Mouse (Mus musculus) MEL (cell line): ENCODE results near the gene Aen. TPM values are rescaled to one million over a fixed set of nuclear protein-coding genes. Genes with fewer than 3 reads are reported as not detected.

Experiments
- DNase-seq: peaks from one replicate; pipeline ENCODE4 v3.0.0; 2011; ENCODE audit warnings: low read depth, low spot score
- H3K27ac ChIP-seq: 2 replicates; pipeline ENCODE4 v1.5.1; 2012; ENCODE audit warnings: low read depth, mild to moderate bottlenecking, control low read depth, low read length, moderate library complexity; ENCODE audit not compliant: control insufficient read depth
- H3K27me3 ChIP-seq, 2 experiments: fragments of 150-350 bp in 1 of 2; sonication (generic) in 1 of 2; 2 replicates each; pipeline ENCODE4 v1.6.1; 2012; ENCODE audit warnings: low read length in 2 of 2, mild to moderate bottlenecking in 2 of 2, improper control_type of control experiment in 1 of 2, moderate library complexity in 1 of 2; ENCODE audit not compliant: insufficient read depth in 2 of 2, control insufficient read depth in 1 of 2
- H3K36me3 ChIP-seq, 2 experiments: 2 replicates each; pipeline ENCODE4 v1.6.1; 2012 to 2014; ENCODE audit warnings: low read length in 2 of 2, improper control_type of control experiment in 1 of 2, inconsistent platforms in 1 of 2, mild to moderate bottlenecking in 1 of 2; ENCODE audit not compliant: insufficient read depth in 2 of 2, control insufficient read depth in 1 of 2
- H3K4me1 ChIP-seq, 2 experiments: fragments of 150-350 bp in 1 of 2; sonication (generic) in 1 of 2; 2 replicates each; pipeline ENCODE4 v1.6.1; 2012; ENCODE audit warnings: low read length in 2 of 2, improper control_type of control experiment in 1 of 2, mild to moderate bottlenecking in 1 of 2; ENCODE audit not compliant: insufficient read depth in 2 of 2, control insufficient read depth in 1 of 2
- H3K4me3 ChIP-seq, 2 experiments: fragments of 150-350 bp in 1 of 2; sonication (generic) in 1 of 2; 2 replicates each; pipeline ENCODE4 v1.5.1; 2012; ENCODE audit warnings: low read depth in 2 of 2, low read length in 2 of 2, mild to moderate bottlenecking in 2 of 2, moderate library complexity in 2 of 2, control low read depth in 1 of 2, improper control_type of control experiment in 1 of 2; ENCODE audit not compliant: control insufficient read depth in 1 of 2, insufficient read depth in 1 of 2
- H3K79me2 ChIP-seq: 2 replicates; pipeline ENCODE4 v1.6.1; 2012; ENCODE audit warnings: mild to moderate bottlenecking, low read length, moderate library complexity; ENCODE audit not compliant: control insufficient read depth, poor library complexity, insufficient read depth
- H3K9ac ChIP-seq: 2 replicates; pipeline ENCODE4 v1.6.1; 2012; ENCODE audit warnings: low read depth, mild to moderate bottlenecking, control low read depth, low read length, moderate library complexity; ENCODE audit not compliant: control insufficient read depth, poor library complexity, severe bottlenecking
- H3K9me3 ChIP-seq: fragments of 150-350 bp; sonication (generic); replicated peaks from 2 replicates; pipeline ENCODE4 v1.6.1; 2012; ENCODE audit warnings: mild to moderate bottlenecking, low read length, improper control_type of control experiment, moderate library complexity; ENCODE audit not compliant: insufficient read depth
- BHLHE40 ChIP-seq: IDR thresholded peaks from 2 replicates; pipeline ENCODE4 v1.6.1; 2012; ENCODE audit warnings: low read depth, mild to moderate bottlenecking, inconsistent platforms, low read length, improper control_type of control experiment, borderline replicate concordance
- CHD1 ChIP-seq: IDR thresholded peaks from 2 replicates; pipeline ENCODE4 v1.6.1; 2012; ENCODE audit warnings: low read depth, mild to moderate bottlenecking, inconsistent platforms, low read length, improper control_type of control experiment
- CTCF ChIP-seq, 3 experiments: IDR thresholded peaks in 2 of 3; conservative IDR thresholded peaks in 1 of 3; 2 replicates each; pipeline ENCODE4 v1.5.1; 2011 to 2012; ENCODE audit warnings: low read length in 3 of 3, low read depth in 2 of 3, mild to moderate bottlenecking in 2 of 3, improper control_type of control experiment in 1 of 3, inconsistent platforms in 1 of 3, mixed read lengths in 1 of 3, moderate library complexity in 1 of 3; ENCODE audit not compliant: control insufficient read depth in 1 of 3, insufficient read depth in 1 of 3, poor library complexity in 1 of 3, severe bottlenecking in 1 of 3
- E2F4 ChIP-seq: IDR thresholded peaks from 2 replicates; pipeline ENCODE4 v1.6.1; 2011; ENCODE audit warnings: low read depth, low read length, improper control_type of control experiment, borderline replicate concordance
- ETS1 ChIP-seq: IDR thresholded peaks from 2 replicates; pipeline ENCODE4 v1.6.1; 2012; ENCODE audit warnings: low read depth, mild to moderate bottlenecking, inconsistent platforms, low read length, improper control_type of control experiment, moderate library complexity
- GABPA ChIP-seq: IDR thresholded peaks from 2 replicates; pipeline ENCODE4 v1.6.1; 2012; ENCODE audit warnings: low read depth, mild to moderate bottlenecking, inconsistent platforms, low read length, improper control_type of control experiment, moderate library complexity
- JUND ChIP-seq: IDR thresholded peaks from 2 replicates; pipeline ENCODE4 v1.6.1; 2011; ENCODE audit warnings: low read depth, mild to moderate bottlenecking, improper control_type of control experiment, low read length
- KAT2A ChIP-seq: conservative IDR thresholded peaks from 2 replicates; pipeline ENCODE4 v1.6.1; 2012; ENCODE audit warnings: low read depth, low read length, improper control_type of control experiment, inconsistent platforms
- MAFK ChIP-seq: IDR thresholded peaks from 2 replicates; pipeline ENCODE4 v1.6.1; 2011; ENCODE audit warnings: low read depth, mild to moderate bottlenecking, low read length, improper control_type of control experiment, borderline replicate concordance
- MAX ChIP-seq: IDR thresholded peaks from 2 replicates; pipeline ENCODE4 v1.6.1; 2011; ENCODE audit warnings: low read length, improper control_type of control experiment
- MAZ ChIP-seq: IDR thresholded peaks from 2 replicates; pipeline ENCODE4 v1.6.1; 2012; ENCODE audit warnings: low read depth, mild to moderate bottlenecking, inconsistent platforms, low read length, improper control_type of control experiment
- MEF2A ChIP-seq: IDR thresholded peaks from 2 replicates; pipeline ENCODE4 v1.6.1; 2014; ENCODE audit warnings: low read depth, mild to moderate bottlenecking, inconsistent platforms, low read length, improper control_type of control experiment; ENCODE audit not compliant: poor library complexity, insufficient replicate concordance, severe bottlenecking; ENCODE audit errors: extremely low read depth
- MYB ChIP-seq: IDR thresholded peaks from 2 replicates; pipeline ENCODE4 v1.6.1; 2011; ENCODE audit warnings: mild to moderate bottlenecking, low read depth, low read length, improper control_type of control experiment
- MYC ChIP-seq: IDR thresholded peaks from 2 replicates; pipeline ENCODE4 v1.6.1; 2011; ENCODE audit warnings: low read depth, mild to moderate bottlenecking, low read length, improper control_type of control experiment, moderate library complexity
- NELFE ChIP-seq: IDR thresholded peaks from 2 replicates; pipeline ENCODE4 v1.6.1; 2011; ENCODE audit warnings: low read depth, low read length, improper control_type of control experiment
- NRF1 ChIP-seq: IDR thresholded peaks from 2 replicates; pipeline ENCODE4 v1.6.1; 2014; ENCODE audit warnings: low read depth, mild to moderate bottlenecking, inconsistent platforms, low read length, improper control_type of control experiment, moderate library complexity; ENCODE audit not compliant: poor library complexity, insufficient read depth, severe bottlenecking
- POLR2A ChIP-seq, 2 experiments: IDR thresholded peaks; 2 replicates each; pipeline ENCODE4 v1.6.1; 2011 to 2012; ENCODE audit warnings: low read length in 2 of 2, mild to moderate bottlenecking in 2 of 2, control low read depth in 1 of 2, improper control_type of control experiment in 1 of 2, low read depth in 1 of 2, moderate library complexity in 1 of 2; ENCODE audit not compliant: control insufficient read depth in 1 of 2, insufficient read depth in 1 of 2, poor library complexity in 1 of 2
- POLR2AphosphoS2 ChIP-seq: IDR thresholded peaks from 2 replicates; pipeline ENCODE4 v1.6.1; 2011; ENCODE audit warnings: low read length, improper control_type of control experiment
- SMC3 ChIP-seq: IDR thresholded peaks from 2 replicates; pipeline ENCODE4 v1.6.1; 2011; ENCODE audit warnings: low read depth, low read length, improper control_type of control experiment
- TAL1 ChIP-seq: IDR thresholded peaks from 2 replicates; pipeline ENCODE4 v1.6.1; 2012; ENCODE audit warnings: mild to moderate bottlenecking, inconsistent platforms, low read length, moderate library complexity, mixed read lengths
- TBP ChIP-seq: IDR thresholded peaks from 2 replicates; pipeline ENCODE4 v1.8.0; 2011; ENCODE audit warnings: low read depth, low read length, improper control_type of control experiment
- TCF12 ChIP-seq: IDR thresholded peaks from 2 replicates; pipeline ENCODE4 v1.6.1; 2014; ENCODE audit warnings: low read depth, mild to moderate bottlenecking, inconsistent platforms, low read length, improper control_type of control experiment, moderate library complexity
- USF1 ChIP-seq: IDR thresholded peaks from 2 replicates; pipeline ENCODE4 v1.6.1; 2014; ENCODE audit warnings: low read depth, mild to moderate bottlenecking, inconsistent platforms, low read length, improper control_type of control experiment, moderate library complexity
- USF2 ChIP-seq, 2 experiments: IDR thresholded peaks; 2 replicates each; pipeline ENCODE4 v1.6.1; 2011 to 2012; ENCODE audit warnings: improper control_type of control experiment in 2 of 2, low read length in 2 of 2, borderline replicate concordance in 1 of 2, inconsistent platforms in 1 of 2, low read depth in 1 of 2, mild to moderate bottlenecking in 1 of 2; ENCODE audit not compliant: insufficient read depth in 1 of 2
- ZC3H11A ChIP-seq: IDR thresholded peaks from 2 replicates; pipeline ENCODE4 v1.6.1; 2012; ENCODE audit warnings: low read depth, mild to moderate bottlenecking, inconsistent platforms, low read length, improper control_type of control experiment
- ZMIZ1 ChIP-seq: IDR thresholded peaks from 2 replicates; pipeline ENCODE4 v1.6.1; 2012; ENCODE audit warnings: low read depth, mild to moderate bottlenecking, inconsistent platforms, low read length, improper control_type of control experiment, moderate library complexity
- polyA plus RNA-seq, 2 experiments: library from polyadenylated mRNA; stranded (reverse) in 1 of 2; unstranded in 1 of 2; fragments of >175 nt in 1 of 2; fragments of >200 nt in 1 of 2; gene quantifications; 2 replicates each; pipeline versions ENCODE4 v1.2.1 to v1.2.4; 2012; ENCODE audit warnings: low replicate concordance in 2 of 2, low read depth in 1 of 2; ENCODE audit not compliant: insufficient read length in 2 of 2, insufficient read depth in 1 of 2, missing spikeins in 1 of 2
- total RNA-seq: library from RNA; depleted of rRNA; stranded (reverse); fragments of 300-350 nt; gene quantifications from 2 replicates; pipeline ENCODE4 v1.2.3, GENCODE M21; 2012

The Aen gene
- total and polyA plus RNA-seq, 3 experiments: 95.9 to 97.7 TPM; not detected in 1

DNA sequence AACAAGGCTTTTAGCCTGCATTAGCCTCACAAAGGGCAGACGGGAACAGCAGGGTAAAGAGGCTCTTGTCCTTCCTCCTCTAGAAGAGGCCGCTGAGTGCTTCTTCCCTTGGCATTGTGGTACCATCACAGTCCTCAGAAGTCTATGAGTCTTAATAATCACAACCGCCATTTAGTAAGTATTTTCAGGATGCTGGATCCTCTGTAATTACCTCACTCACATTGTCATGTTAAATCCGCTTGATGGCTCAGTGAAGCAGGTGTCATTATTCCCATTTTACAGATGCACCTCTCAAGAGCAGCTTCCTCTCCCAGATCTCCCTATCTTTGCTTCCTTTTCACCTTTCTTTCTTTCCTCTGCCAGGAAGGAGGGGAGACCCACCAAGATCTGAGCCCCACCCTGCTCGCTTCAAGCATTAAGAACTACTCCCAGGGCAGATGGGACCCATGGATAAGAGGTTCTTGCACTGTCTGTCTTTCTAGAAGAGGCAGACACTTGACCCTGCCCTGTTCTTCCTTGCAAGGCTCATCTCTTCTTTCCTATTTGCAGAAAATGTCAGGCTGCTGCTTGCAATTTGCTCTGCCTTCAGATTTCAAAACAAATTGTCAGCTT lies 40.5 kb upstream of the Aen start:
- TF ChIP-seq MAFK (no peak), TAL1 (no peak), POLR2AphosphoS2 (no peak), GABPA (no peak), SMC3 (no peak), MYC (no peak), NELFE (no peak), NRF1 (no peak), E2F4 (no peak), MEF2A (no peak)
- Histone ChIP-seq H3K9me3 (no peaks in the 10 kb centered on the region), H3K4me3 (no peak overlapping the region), H3K4me1 (0 out of 4 replicates have a peak, but pooled peaks cover 0 to 3% of the 10 kb centered on the region in 2 experiments), H3K27me3 (peaks cover 0 to 6% of the 10 kb centered on the region in 2 experiments; a peak in 2 of 4 replicates), H3K36me3 (no peaks in the 10 kb centered on the region), H3K9ac (no peak overlapping the region), H3K79me2 (no peaks in the 10 kb centered on the region), H3K27ac (no peak overlapping the region)
- no peak for DNase-seq

DNA sequence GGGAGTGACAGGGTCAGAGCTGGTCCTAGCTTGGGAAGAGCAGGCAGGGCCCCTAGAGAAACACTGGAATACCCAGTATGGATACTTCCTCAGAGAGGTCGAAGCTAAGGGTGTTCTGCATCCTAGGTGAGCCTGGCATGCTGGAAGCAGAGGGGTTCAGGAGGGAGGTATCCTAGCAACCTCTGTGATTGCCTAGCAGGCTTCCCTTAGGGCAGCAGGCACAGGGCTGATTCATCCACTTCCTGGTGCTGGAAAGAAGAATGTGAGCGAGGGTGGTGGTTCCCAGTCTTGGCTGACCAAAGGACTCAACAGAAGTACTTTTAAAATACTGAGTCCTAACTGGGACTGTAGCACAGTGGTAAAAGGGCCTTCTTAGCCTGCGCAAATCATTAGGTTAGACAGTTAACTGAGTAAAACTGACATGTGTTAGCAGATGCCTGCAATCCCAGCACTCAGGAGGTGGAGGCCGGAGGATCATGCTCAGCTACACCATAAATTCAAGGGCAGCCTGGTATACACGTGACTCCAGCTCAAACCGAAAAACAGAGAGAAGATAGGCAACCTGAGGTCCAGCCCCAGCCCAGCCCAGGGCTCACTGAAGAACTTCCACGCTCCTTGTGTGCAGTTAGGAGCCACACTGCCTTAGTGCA lies 31.7 kb upstream of the Aen start:
- peaks cover 0 to 15% of the 10 kb centered on the region in 2 experiments; a peak in 2 of 4 replicates for H3K4me1 ChIP-seq
- no peak for TF ChIP-seq KAT2A
- no peak for TF ChIP-seq TBP
- TF ChIP-seq BHLHE40: no peak
- TF ChIP-seq MAZ: no peak
- TF ChIP-seq ETS1: no peak
- no peak for TF ChIP-seq USF2 (IDR thresholded peaks at IDR 0.05; ENCODE audit: borderline replicate concordance in 1 of 2, insufficient read depth in 1 of 2, low read depth in 1 of 2, low read length in 2 of 2)
- no peak for TF ChIP-seq CTCF (IDR thresholded peaks at IDR 0.05 in 2 of 3, conservative IDR thresholded peaks at IDR 0.05 in 1 of 3; ENCODE audit: control insufficient read depth in 1 of 3, insufficient read depth in 1 of 3, low read depth in 2 of 3, low read length in 3 of 3, poor library complexity in 1 of 3, severe bottlenecking in 1 of 3)
- no peak for TF ChIP-seq MAX
- TF ChIP-seq ZMIZ1: no peak
- TF ChIP-seq CHD1: no peak
- TF ChIP-seq NELFE: no peak
- TF ChIP-seq E2F4: no peak
- TF ChIP-seq MEF2A: no peak
- TF ChIP-seq POLR2A (IDR thresholded peaks at IDR 0.05; ENCODE audit: control insufficient read depth in 1 of 2, insufficient read depth in 1 of 2, low read depth in 1 of 2, low read length in 2 of 2, poor library complexity in 1 of 2): no peak
- no peak for TF ChIP-seq USF1
- no peak for TF ChIP-seq ZC3H11A
- TF ChIP-seq JUND: no peak
- TF ChIP-seq MYB: no peak
- no peak for TF ChIP-seq TAL1
- TF ChIP-seq TCF12: no peak
- DNase-seq: no peak
- H3K4me3 ChIP-seq: no peak overlapping the region
- no peaks in the 10 kb centered on the region for H3K9me3 ChIP-seq
- H3K9ac ChIP-seq: no peak overlapping the region
- no peaks in the 10 kb centered on the region; a peak in 1 of 4 replicates for H3K27me3 ChIP-seq
- no peak overlapping the region for H3K27ac ChIP-seq
- no peaks in the 10 kb centered on the region for H3K79me2 ChIP-seq
- H3K36me3 ChIP-seq: peaks cover 0 to 5% of the 10 kb centered on the region in 2 experiments; a peak in 1 of 4 replicates
